Mouse (Mus musculus) inflammation-experienced regulatory T-cells (primary cell): Measurements from ENCODE around the gene Rimbp3. TPM values are rescaled to one million over a fixed set of nuclear protein-coding genes. Genes with fewer than 3 reads are reported as not detected.

Experiments used
- polyA plus RNA-seq, 2 experiments: library from polyadenylated mRNA; unstranded; fragments of 100-300 nt; shearing (Covaris generic); gene quantifications; one replicate each; pipeline ENCODE4 v1.2.1; 2017

The Rimbp3 gene
- polyA plus RNA-seq = not detected

GRCm38 (mm10) chr16:17208389-17209361 is at the start of gene Rimbp3:
Rimbp3 (plus strand) TSS chr16:17208603.

GRCm38 (mm10) chr16:17202549-17202948 is 5.9 kb upstream of the Rimbp3 start, which contains the start of gene Ube2l3:
Ube2l3 (minus strand) TSS chr16:17202649.

GRCm38 (mm10) chr16:17232794-17233701 is 24.6 kb downstream of the Rimbp3 start, which contains the start of gene Hic2:
Hic2 (plus strand) TSS chr16:17233572.

Other genes with a start within 250 kb of the Rimbp3 start
- gene Mapk1, start 225.2 kb upstream of the Rimbp3 start, polyA plus RNA-seq = 100 to 1,000 TPM; 173 to 203 TPM
- gene Ypel1, start 138.9 kb upstream of the Rimbp3 start, polyA plus RNA-seq = 10 to 100 TPM in 1 of 2 experiments, 1 to 10 TPM in 1; 3.4 to 10.1 TPM
- gene Ppil2, start 97.3 kb upstream of the Rimbp3 start, polyA plus RNA-seq = 100 to 1,000 TPM; 210 to 226 TPM
- 1 to 10 TPM; 1.5 to 3.5 TPM for gene 2610318N02Rik, start 83.4 kb upstream of the Rimbp3 start, polyA plus RNA-seq
- gene Sdf2l1, start 76.2 kb upstream of the Rimbp3 start, polyA plus RNA-seq = 10 to 100 TPM; 33.7 to 37.7 TPM
- 10 to 100 TPM in 1 of 2 experiments, 1 to 10 TPM in 1; 9.6 to 14.8 TPM for gene Ydjc, start 64.0 kb upstream of the Rimbp3 start, polyA plus RNA-seq
- gene Ccdc116, start 61.4 kb upstream of the Rimbp3 start, polyA plus RNA-seq = 1 to 10 TPM; 1.0 to 1.2 TPM
- gene Ube2l3, start 6.0 kb upstream of the Rimbp3 start, polyA plus RNA-seq = 100 to 1,000 TPM; 236 to 280 TPM
- 1 to 10 TPM; 1.8 to 2.6 TPM for gene Hic2, start 25.0 kb downstream of the Rimbp3 start, polyA plus RNA-seq
- 100 to 1,000 TPM; 155 to 170 TPM for gene Tmem191c, start 67.5 kb downstream of the Rimbp3 start, polyA plus RNA-seq
- under 1 TPM in 1 of 2 experiments, not detected in 1; 0.25 TPM for gene Serpind1, start 122.8 kb downstream of the Rimbp3 start, polyA plus RNA-seq
- 10 to 100 TPM; 18.5 to 19.4 TPM for gene Snap29, start 197.4 kb downstream of the Rimbp3 start, polyA plus RNA-seq
- 10 to 100 TPM; 61.4 to 67.6 TPM for gene Pi4ka, start 197.7 kb downstream of the Rimbp3 start, polyA plus RNA-seq
- 10 to 100 TPM; 80.2 to 80.8 TPM for gene Crkl, start 243.4 kb downstream of the Rimbp3 start, polyA plus RNA-seq